Mouse (Mus musculus) granulocyte monocyte progenitor cell, adult 5-6 weeks (primary cell): ENCODE results near the gene Edrf1. TPM values are rescaled to one million over a fixed set of nuclear protein-coding genes. Genes with fewer than 3 reads are reported as not detected.
"Not testable (repeated sequence)": the region's sequence is repeated elsewhere in the genome, so short reads cannot be mapped to it uniquely, and the experiment has no call there.

ENCODE experiments used
- ATAC-seq: replicated peaks from 2 replicates; pipeline ENCODE4 v1.8.0; 2016; ENCODE audit warnings: mild to moderate bottlenecking, moderate TSS enrichment, inconsistent platforms; ENCODE audit not compliant: poor library complexity, severe bottlenecking
- total RNA-seq, 2 experiments: library from RNA; stranded (forward) in 1 of 2; stranded (reverse) in 1 of 2; fragments of 200-712, 200-1000 nt in 1 of 2; fragments of >200 nt in 1 of 2; fragmentation: Nextera tagmentation in 1 of 2; gene quantifications; 2 replicates each; pipeline ENCODE4 v1.2.3; 2014 to 2017

Edrf1 gene
- total RNA-seq, 2 experiments from 2014 or later: 16.7 to 31.9 TPM

DNA sequence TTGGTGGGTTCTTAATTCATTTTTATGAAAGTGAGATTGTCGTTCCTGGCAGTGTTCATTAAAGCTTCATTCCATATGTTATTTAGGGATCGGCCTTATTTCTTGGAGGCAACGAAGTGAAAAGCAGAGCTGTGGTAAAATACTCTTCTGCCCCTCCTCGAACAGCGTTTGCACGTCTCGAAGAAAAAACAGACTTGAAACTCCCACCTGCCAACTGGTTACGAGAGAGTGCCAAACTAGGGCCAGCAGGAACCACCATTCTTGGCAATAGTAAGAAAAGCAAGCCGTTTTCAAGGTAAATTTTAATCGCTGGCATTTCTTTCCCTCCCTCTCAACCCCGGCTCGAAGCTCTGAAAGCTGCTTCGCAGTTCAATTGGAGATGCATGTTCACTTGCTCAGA lies 1.5 kb downstream of the Edrf1 start:
- no peak for ATAC-seq

GRCm38 (mm10) chr7:133645716-133646115 lies 8.4 kb downstream of the Edrf1 start:
- no peak for ATAC-seq

- ATAC-seq: no peak
These were observed 25.1 kb downstream of the Edrf1 start for GRCm38 (mm10) chr7:133662467-133662866.

GRCm38 (mm10) chr7:133669071-133669470 lies 31.7 kb downstream of the Edrf1 start:
- no peak for ATAC-seq

GRCm38 (mm10) chr7:133669946-133670345 lies 32.6 kb downstream of the Edrf1 start:
- ATAC-seq: no peak

GRCm38 (mm10) chr7:133670846-133671245 lies 33.5 kb downstream of the Edrf1 start:
- no peak for ATAC-seq

DNA sequence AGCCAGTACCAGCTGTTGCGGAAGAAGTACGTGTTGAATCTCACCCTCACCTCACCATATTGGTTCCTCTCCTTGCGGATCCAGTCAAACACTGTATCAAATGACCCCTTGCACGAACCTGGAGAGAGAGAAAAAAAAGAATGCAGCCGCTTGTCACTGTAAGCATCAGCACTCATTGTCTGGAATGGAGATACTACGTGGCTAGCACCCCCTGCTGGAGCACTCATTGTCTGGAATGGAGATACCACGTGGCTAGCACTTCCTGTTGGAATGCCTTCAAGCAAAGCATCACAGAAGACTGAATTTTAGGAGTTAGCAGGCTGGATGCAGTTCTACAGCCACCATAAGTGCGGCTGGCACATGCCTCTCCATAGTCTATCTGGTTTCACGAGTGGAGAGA lies 38.7 kb downstream of the Edrf1 start:
- peak; percentile 53; the same call in 1 of the 2 replicates for ATAC-seq

GRCm38 (mm10) chr7:133678716-133679115 lies 41.4 kb downstream of the Edrf1 start:
- ATAC-seq: no peak

DNA sequence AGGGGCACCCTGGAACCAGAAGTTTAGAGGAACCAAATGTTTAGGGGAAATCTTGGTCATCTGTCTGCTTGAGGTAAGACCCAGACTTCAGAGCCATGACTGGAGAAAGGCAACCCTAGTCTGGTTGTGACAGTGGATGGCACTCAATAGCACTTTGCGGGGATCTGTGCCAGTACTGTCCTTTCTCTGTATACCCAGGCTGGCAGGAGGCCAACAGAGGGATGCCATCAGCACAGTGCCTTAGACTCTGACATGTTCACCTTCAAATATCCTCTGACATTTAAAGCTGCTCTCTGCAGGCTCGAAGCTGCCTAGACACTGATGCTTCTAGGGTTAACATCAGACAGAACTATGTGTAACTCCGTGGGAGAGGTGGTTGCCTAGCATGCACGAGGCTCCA lies 42.1 kb downstream of the Edrf1 start:
- ATAC-seq: no peak

DNA sequence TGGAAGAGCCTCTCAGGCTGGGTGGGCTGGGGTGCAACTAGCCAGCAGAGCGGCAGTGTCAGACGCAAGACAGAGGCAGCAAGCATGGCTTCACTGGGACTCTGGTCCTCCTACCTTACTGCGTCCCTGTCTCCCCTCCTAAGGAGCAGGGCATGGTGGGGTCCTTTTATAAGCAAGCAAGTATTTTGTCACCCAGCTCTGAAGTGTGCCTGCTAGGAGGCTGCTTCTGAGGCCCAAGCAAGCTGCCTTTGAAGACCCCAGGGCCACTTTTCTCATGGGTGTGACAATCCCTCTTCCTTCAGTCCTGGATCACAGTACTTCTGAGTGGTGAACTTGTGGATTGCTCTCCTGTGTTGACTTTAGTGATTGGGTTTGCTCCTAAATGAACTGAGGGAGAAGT lies 42.6 kb downstream of the Edrf1 start, which contains the start of gene Mmp21:
Gene Mmp21 (minus strand): TSS at position 101 of the 400 bp plus-strand sequence.
- ATAC-seq: no peak

- ATAC-seq: peak; percentile 33; the same call in 1 of the 2 replicates
These were observed 46.3 kb downstream of the Edrf1 start for GRCm38 (mm10) chr7:133683626-133684025.

DNA sequence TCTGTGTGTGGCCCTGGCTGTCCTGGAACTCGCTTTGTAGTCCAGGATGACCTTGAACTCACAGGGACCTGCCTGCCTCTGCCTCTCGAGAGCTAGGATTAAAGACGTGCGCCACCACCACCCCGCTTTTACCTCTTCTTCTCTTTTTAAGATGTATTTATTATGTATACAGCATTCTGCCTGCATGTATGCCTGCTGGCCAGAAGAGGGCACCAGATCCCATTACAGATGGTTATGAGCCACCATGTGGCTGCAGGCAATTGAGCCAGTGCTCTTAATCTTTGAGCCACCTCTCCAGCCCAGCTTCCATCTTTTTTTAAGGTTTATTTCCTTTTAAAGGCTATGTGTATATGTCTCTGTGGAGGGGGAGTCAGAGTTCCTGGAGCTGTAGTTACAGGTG lies 46.8 kb downstream of the Edrf1 start:
- ATAC-seq: peak; percentile 18; the same call in 1 of the 2 replicates

DNA sequence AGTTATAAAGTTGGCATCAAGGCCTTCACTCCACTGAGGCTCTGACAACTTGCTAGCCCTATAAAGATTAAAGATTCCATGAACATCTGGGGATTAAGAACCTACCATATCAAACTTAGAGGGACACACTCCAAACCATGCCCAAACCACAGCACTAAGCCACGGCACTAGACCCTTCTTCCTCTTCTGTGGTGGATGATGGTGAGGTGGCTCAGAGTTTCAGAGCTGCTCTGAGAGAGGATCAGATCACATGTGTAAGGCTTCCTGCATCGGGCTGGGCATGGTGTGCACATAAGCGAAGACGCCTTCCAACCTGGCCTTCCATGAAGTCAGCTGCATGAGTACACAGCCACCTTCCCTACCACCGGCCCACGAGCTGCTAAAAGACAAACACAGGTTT lies 47.4 kb downstream of the Edrf1 start:
- peak; percentile 82 for ATAC-seq

DNA sequence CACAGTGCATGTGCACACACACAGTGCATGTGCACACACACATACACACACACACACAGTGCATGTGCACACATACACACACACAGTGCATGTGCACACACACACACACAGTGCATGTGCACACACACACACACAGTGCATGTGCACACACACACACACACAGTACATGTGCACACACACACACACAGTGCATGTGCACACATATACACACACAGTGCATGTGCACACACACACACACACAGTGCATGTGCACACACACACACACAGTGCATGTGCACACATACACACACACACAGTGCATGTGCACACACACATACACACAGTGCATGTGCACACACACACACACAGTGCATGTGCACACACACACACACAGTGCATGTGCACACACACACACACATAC lies 48.3 kb downstream of the Edrf1 start:
- ATAC-seq: not testable (repeated sequence)

- ATAC-seq: no peak
These were observed 60.8 kb downstream of the Edrf1 start for GRCm38 (mm10) chr7:133698021-133698709.

DNA sequence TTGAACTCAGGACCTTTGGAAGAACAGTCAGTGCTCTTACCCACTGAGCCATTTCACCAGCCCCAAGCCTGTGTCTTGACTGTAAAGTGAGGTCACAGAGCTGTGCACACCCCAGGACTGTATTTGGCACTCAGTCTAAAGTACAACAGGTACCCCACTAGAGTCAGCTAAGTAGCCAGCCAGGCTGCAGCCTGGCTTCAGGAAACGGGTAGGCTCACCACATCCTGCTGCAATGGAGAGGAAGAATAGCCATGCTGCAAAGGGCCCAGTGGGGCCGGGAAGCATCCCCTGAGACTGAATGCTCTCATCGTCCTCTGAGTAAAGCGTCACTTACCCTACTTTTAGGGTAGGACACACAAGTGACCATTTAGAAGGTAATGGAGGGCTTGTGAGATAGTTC lies 62.5 kb downstream of the Edrf1 start:
- ATAC-seq: peak; percentile 79

- ATAC-seq: no peak
These were observed 64.0 kb downstream of the Edrf1 start for GRCm38 (mm10) chr7:133701366-133701765.

- no peak for ATAC-seq
These were observed 65.0 kb downstream of the Edrf1 start for GRCm38 (mm10) chr7:133702333-133702732.

DNA sequence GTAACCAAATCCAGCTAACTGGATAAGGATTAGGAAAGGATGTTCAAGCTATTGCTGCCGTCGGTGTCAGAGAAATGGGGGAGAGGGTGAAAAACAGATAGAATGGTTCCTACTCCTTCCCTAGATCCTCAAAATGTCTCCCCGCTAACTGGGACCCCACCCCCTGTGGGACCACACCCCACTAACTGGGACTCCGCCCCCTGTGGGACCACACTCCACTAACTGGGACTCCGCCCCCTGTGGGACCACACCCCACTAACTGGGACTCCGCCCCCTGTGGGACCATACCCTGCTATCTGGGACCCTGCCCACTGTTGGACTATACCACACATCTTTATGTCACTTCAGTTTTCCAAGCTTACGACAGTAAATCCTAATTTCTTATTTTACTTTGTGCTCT lies 66.6 kb downstream of the Edrf1 start:
- no peak for ATAC-seq

DNA sequence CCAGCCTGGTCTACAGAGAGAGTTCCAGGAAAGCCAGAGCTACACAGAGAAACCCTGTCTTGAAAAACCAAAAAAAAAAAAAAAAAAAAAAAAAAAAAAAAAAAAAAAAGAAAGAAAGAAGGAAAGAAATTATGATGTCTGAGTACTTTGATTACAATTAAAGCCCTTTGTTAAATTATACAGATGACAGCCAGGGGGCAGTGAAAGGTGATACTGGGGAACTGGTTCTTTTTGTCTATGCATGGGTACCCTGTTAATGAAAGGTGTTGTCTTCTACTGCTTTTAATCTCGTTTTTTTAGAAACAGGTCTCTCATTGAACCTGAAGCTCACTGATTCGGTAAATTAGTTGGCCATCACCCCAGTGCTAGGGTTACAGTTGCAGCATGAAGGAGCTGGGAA lies 70.0 kb downstream of the Edrf1 start:
- no peak for ATAC-seq

GRCm38 (mm10) chr7:133715387-133715786 lies 78.0 kb downstream of the Edrf1 start:
- no peak for ATAC-seq

DNA sequence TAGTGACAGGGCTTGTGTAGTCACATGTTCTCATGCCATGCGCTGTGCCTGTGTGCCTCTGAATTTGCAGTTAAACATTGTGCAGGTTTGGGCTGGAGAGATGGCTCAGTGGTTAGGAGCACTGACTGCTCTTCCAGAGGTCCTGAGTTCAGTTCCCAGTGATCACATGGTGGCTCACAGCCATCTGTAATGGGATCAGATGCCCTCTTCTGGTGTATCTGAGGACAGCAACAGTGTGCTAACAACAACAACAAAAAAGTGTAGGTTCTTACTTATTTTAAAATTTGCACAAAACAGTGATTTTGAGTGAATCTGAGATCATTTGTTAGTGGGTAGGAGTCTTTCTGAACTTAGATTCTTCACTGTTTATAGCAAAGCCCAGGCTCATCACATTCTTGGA lies 81.2 kb downstream of the Edrf1 start:
- no peak for ATAC-seq
